Mouse (Mus musculus) sigmoid colon, adult 10 weeks (tissue): Measurements from ENCODE around the gene 4921511C20Rik. TPM values are rescaled to one million over a fixed set of nuclear protein-coding genes. Genes with fewer than 3 reads are reported as not detected.

Experiments
- polyA plus RNA-seq: library from polyadenylated mRNA; stranded (reverse); fragments of 350-450 nt; fragmentation: Illumina TruSeq; extraction: RNeasy Lipid Tissue Mini Kit (QIAGEN cat#74804); gene quantifications from one replicate; pipeline ENCODE4 v1.2.3, GENCODE M21; 2014; ENCODE audit warnings: low read depth, low replicate concordance

Gene 4921511C20Rik
- polyA plus RNA-seq: not detected

DNA sequence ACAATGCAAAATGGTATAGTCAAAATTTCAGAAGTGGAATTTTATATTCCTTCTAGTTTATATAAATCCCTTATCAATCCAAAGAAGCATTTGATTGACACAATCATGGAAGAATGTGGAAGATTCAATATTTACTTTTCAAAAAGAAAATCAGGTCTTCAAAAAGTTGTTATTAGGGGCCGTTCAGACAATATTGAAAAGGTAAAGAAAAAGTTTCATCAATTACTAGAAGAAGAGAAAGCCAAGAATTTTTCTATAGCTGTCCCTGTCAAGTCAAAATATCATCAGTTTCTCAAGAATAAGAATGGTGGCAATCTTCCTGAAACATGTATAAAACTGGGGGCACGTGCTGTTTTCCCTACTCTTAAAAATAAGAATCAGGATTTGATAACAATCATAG, at the start of gene 4921511C20Rik:
Gene 4921511C20Rik (plus strand): TSS at position 301 of the 400 bp plus-strand sequence.

